Mouse (Mus musculus): ENCODE measurements at regions not wholly inside any gene's neighbourhood (a gene's known extent, or its start where the extent isn't known, plus 50 kb on each side); places are given as distances from the start of the nearest gene placed in this dataset.
A peak's percentile ranks its signal among the peaks of the same experiment; 100 is the strongest.

DNA sequence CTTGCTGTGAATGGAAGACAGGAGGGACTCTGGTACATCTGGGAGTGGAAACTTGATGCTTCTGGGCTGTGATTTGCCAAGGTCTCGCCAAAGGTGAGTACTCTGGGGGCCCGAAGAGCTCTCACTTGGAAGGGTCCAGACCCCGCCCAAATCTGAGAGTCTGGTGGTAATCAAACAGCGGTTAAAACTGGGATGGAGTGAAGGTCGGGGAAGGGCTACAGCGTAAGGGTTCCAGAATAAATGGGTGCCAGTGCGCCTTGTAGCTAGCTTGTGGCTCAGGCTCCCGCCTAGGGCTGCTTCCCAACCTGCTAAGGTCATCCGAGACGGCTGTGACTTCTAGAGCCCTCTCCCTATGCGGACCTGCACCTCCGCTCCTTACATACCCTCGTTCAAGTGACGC is 217.7 kb downstream of the Mef2c start:
- Histone ChIP-seq H3K9ac (peak overlapping the region; percentile 100), H3K9me3 (ENCODE audit: low read length) (no peaks in the 10 kb centered on the region), H3K27ac (ENCODE audit: low read depth, low read length) (peak overlapping the region; percentile 100), H3K4me3 (ENCODE audit: low read depth, low read length) (peak overlapping the region; percentile 67), H3K4me1 (ENCODE audit: insufficient read depth) (peaks cover 10% of the 10 kb centered on the region; the same call in 1 of the 2 replicates), H3K36me3 (ENCODE audit: insufficient read depth) (no peaks in the 10 kb centered on the region), H3K27me3 (ENCODE audit: insufficient read depth, low read length) (no peaks in the 10 kb centered on the region), H3K4me2 (ENCODE audit: low read depth) (peak overlapping the region; percentile 71)
- DNase-seq: no peak
- whole genome bisulfite sequencing: under 1% methylated on average over 14 of the region's 14 CpGs
- no peak for TF ChIP-seq CTCF (IDR thresholded peaks at IDR 0.05; ENCODE audit: low read depth)
- ATAC-seq: peak; percentile 4

DNA sequence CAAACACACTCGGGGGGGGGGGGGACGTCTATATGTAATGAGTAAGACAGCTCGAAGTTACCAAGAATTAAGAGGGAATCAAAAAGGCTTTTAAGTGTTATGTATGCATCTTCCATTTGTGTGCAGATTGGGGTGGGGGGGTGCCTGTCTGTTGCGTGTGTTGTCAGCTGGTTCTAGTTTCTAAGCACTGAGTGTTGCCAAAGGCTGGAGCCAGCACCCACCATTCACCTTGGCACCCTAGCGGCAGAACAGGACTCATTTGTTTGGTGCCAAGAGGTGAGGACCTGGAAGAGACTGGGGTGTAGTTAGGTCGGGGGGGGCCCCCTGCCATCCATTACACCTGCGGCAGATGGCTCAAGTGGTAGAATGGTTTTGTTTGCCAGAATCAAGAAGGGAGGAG is 218.4 kb downstream of the Mef2c start:
- Histone ChIP-seq H3K4me2 (ENCODE audit: low read depth) (peak overlapping the region; percentile 71), H3K4me1 (ENCODE audit: insufficient read depth) (peaks cover 10% of the 10 kb centered on the region; the same call in 1 of the 2 replicates), H3K4me3 (ENCODE audit: low read depth, low read length) (peak overlapping the region; percentile 67), H3K27me3 (ENCODE audit: insufficient read depth, low read length) (no peaks in the 10 kb centered on the region), H3K9ac (peak overlapping the region; percentile 100), H3K36me3 (ENCODE audit: insufficient read depth) (no peaks in the 10 kb centered on the region), H3K9me3 (ENCODE audit: low read length) (no peaks in the 10 kb centered on the region), H3K27ac (ENCODE audit: low read depth, low read length) (peak overlapping the region; percentile 100)
- peak; percentile 59 for TF ChIP-seq CTCF (IDR thresholded peaks at IDR 0.05; ENCODE audit: low read depth)
- peak; percentile 34 for ATAC-seq
- WGBS: 5% methylated on average over 7 of the region's 7 CpGs
- DNase-seq: peak; percentile 89

DNA sequence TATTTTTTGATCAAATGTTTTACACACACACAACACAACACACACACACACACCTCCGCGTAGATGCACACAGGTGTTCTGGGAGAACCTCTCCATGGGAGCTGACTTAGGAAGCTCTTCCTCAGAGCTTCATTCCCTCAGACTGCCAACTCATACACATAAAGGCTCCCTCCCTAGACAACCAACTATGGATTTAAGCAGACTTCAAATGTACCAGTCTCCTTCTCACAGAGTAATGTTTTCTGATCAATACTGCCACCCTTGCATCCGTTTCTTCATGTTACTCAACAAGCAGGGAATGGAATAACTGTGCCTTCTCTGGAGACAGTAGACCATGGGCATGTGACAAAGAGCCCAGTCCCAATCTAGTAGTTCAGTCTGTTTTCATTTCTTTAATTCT is 219.0 kb downstream of the Mef2c start:
- ATAC-seq: no peak
- Histone ChIP-seq H3K9me3 (ENCODE audit: low read length) (no peaks in the 10 kb centered on the region), H3K9ac (peak overlapping the region; percentile 100), H3K4me2 (ENCODE audit: low read depth) (peak overlapping the region; percentile 71), H3K27me3 (ENCODE audit: insufficient read depth, low read length) (no peaks in the 10 kb centered on the region), H3K4me1 (ENCODE audit: insufficient read depth) (peaks cover 10% of the 10 kb centered on the region; the same call in 1 of the 2 replicates), H3K27ac (ENCODE audit: low read depth, low read length) (peak overlapping the region; percentile 100), H3K36me3 (ENCODE audit: insufficient read depth) (no peaks in the 10 kb centered on the region), H3K4me3 (ENCODE audit: low read depth, low read length) (peak overlapping the region; percentile 67)
- peak; percentile 76 for DNase-seq
- 8% methylated on average over 3 of the region's 3 CpGs for WGBS
- TF ChIP-seq CTCF (IDR thresholded peaks at IDR 0.05; ENCODE audit: low read depth): no peak

GRCm38 (mm10) chr13:83723396-83723795 is 219.6 kb downstream of the Mef2c start:
- H3K27me3 ChIP-seq (ENCODE audit: insufficient read depth, low read length): no peaks in the 10 kb centered on the region

DNA sequence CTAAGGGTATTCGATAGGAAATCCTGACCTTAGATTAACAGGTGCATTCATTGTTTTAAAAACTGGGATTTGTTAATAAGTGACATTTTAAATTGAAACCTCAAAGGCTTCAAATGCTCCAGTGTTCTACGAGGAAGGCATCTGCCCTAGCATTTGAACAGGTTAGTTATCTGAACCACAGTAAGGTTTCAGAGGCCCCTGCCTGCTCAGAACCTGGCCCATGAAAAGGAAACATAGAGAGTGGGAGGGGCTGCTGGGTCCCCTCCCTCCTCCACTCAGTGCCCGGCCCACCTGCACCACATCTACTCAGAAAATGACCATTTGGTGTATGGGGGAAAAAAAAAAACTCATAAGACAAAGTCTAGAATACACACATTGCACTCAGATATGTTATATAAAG is 220.4 kb downstream of the Mef2c start:
- Histone ChIP-seq H3K4me2 (ENCODE audit: low read depth) (peak overlapping the region; percentile 71), H3K27me3 (ENCODE audit: insufficient read depth, low read length) (no peaks in the 10 kb centered on the region), H3K36me3 (ENCODE audit: insufficient read depth) (no peaks in the 10 kb centered on the region), H3K4me1 (ENCODE audit: insufficient read depth) (no peaks in the 10 kb centered on the region), H3K4me3 (ENCODE audit: low read depth, low read length) (peak overlapping the region; percentile 67), H3K27ac (ENCODE audit: low read depth, low read length) (peak overlapping the region; percentile 100), H3K9ac (peak overlapping the region; percentile 100), H3K9me3 (ENCODE audit: low read length) (no peaks in the 10 kb centered on the region)
- DNase-seq (peak; percentile 68), ATAC-seq (no peak)
- no peak for TF ChIP-seq CTCF (IDR thresholded peaks at IDR 0.05; ENCODE audit: low read depth)
- 8% methylated on average over 3 of the region's 3 CpGs for WGBS

More at GRCm38 (mm10) chr13:83723396-83723795, 219.6 kb downstream of the Mef2c start:
- H3K4me2 ChIP-seq (ENCODE audit: low read depth): peak overlapping the region; percentile 71
- no peak for TF ChIP-seq CTCF (IDR thresholded peaks at IDR 0.05; ENCODE audit: low read depth)
- H3K27ac ChIP-seq (ENCODE audit: low read depth, low read length): peak overlapping the region; percentile 100
- ATAC-seq: no peak
- H3K4me3 ChIP-seq (ENCODE audit: low read depth, low read length): peak overlapping the region; percentile 67
- 6% methylated on average over 2 of the region's 2 CpGs for WGBS
- DNase-seq: peak; percentile 58
- H3K9ac ChIP-seq: peak overlapping the region; percentile 100
- no peaks in the 10 kb centered on the region for H3K9me3 ChIP-seq (ENCODE audit: low read length)
- peaks cover 4% of the 10 kb centered on the region; the same call in 1 of the 2 replicates for H3K4me1 ChIP-seq (ENCODE audit: insufficient read depth)
- no peaks in the 10 kb centered on the region for H3K36me3 ChIP-seq (ENCODE audit: insufficient read depth)

- H3K4me1 ChIP-seq (ENCODE audit: insufficient read depth): no peaks in the 10 kb centered on the region
- WGBS: 1% methylated on average over 11 of the region's 11 CpGs
- no peaks in the 10 kb centered on the region for H3K36me3 ChIP-seq (ENCODE audit: insufficient read depth)
- H3K9ac ChIP-seq: peak overlapping the region; percentile 100
- peak overlapping the region; percentile 67 for H3K4me3 ChIP-seq (ENCODE audit: low read depth, low read length)
- H3K27me3 ChIP-seq (ENCODE audit: insufficient read depth, low read length): no peaks in the 10 kb centered on the region
- H3K4me2 ChIP-seq (ENCODE audit: low read depth): peak overlapping the region; percentile 71
- no peaks in the 10 kb centered on the region for H3K9me3 ChIP-seq (ENCODE audit: low read length)
- peak; percentile 23 for ATAC-seq
- peak overlapping the region; percentile 100 for H3K27ac ChIP-seq (ENCODE audit: low read depth, low read length)
- TF ChIP-seq CTCF (IDR thresholded peaks at IDR 0.05; ENCODE audit: low read depth): peak; percentile 92
- peak; percentile 94 for DNase-seq
These were observed 221.2 kb downstream of the Mef2c start for GRCm38 (mm10) chr13:83724995-83725394.

GRCm38 (mm10) chr13:83725831-83726230 is 222.0 kb downstream of the Mef2c start:
- Histone ChIP-seq H3K36me3 (ENCODE audit: insufficient read depth) (no peaks in the 10 kb centered on the region), H3K9ac (peak overlapping the region; percentile 100), H3K4me1 (ENCODE audit: insufficient read depth) (no peaks in the 10 kb centered on the region), H3K27me3 (ENCODE audit: insufficient read depth, low read length) (no peaks in the 10 kb centered on the region), H3K9me3 (ENCODE audit: low read length) (no peaks in the 10 kb centered on the region), H3K4me3 (ENCODE audit: low read depth, low read length) (peak overlapping the region; percentile 67), H3K4me2 (ENCODE audit: low read depth) (peak overlapping the region; percentile 71), H3K27ac (ENCODE audit: low read depth, low read length) (peak overlapping the region; percentile 100)
- WGBS: 4% methylated on average over 13 of the region's 13 CpGs
- DNase-seq (peak; percentile 78), ATAC-seq (no peak)
- no peak for TF ChIP-seq CTCF (IDR thresholded peaks at IDR 0.05; ENCODE audit: low read depth)

All from forebrain, postnatal 0 days (tissue).